Mouse (Mus musculus): ENCODE measurements around the gene Cdv3.

Cdv3 gene

GRCm38 (mm10) chr9:103365290-103366247 lies at the start of gene Cdv3:
Gene Cdv3 (minus strand): TSS chr9:103365840.
- in situ Hi-C loops (cut with MboI; ENCODE audit: low pct_unique_long_range_greater_than_20kb in 1 of 2, low sequenced_read_pairs in 2 of 2, unreplicated experiment in 1 of 2), result no loop called here

- in situ Hi-C loops (cut with MboI; ENCODE audit: low pct_unique_long_range_greater_than_20kb in 1 of 2, low sequenced_read_pairs in 2 of 2, unreplicated experiment in 1 of 2), result no loop called here
Observed at GRCm38 (mm10) chr9:103413457-103413856, 47.8 kb upstream of the Cdv3 start.

DNA sequence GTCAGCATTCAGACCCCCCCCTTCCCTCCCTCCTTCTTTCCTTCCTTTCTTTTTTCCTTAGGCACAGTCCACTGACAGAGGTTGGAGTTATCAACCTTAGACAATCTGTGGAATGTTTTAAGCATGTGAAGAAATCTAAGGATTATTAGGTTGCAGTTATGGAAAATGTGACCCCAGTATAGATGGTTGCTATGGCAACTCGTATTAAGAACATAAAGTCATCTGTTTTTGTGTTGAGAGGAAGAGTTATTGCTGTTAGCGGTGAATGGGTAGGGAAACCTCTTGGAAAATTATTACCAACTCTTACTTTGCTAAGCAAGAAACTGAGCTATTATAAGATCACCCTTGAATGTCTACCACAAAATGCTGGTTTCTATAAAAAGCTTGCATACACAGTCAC lies 43.5 kb upstream of the Cdv3 start:
- in situ Hi-C loops (cut with MboI; ENCODE audit: low pct_unique_long_range_greater_than_20kb in 1 of 2, low sequenced_read_pairs in 2 of 2, unreplicated experiment in 1 of 2), result no loop called here

- in situ Hi-C loops (cut with MboI; ENCODE audit: low pct_unique_long_range_greater_than_20kb in 1 of 2, low sequenced_read_pairs in 2 of 2, unreplicated experiment in 1 of 2), result no loop called here
Observed at GRCm38 (mm10) chr9:103408136-103408777, 42.6 kb upstream of the Cdv3 start.

- in situ Hi-C loops (cut with MboI; ENCODE audit: low pct_unique_long_range_greater_than_20kb in 1 of 2, low sequenced_read_pairs in 2 of 2, unreplicated experiment in 1 of 2), result no loop called here
Observed at GRCm38 (mm10) chr9:103403331-103403973, 37.8 kb upstream of the Cdv3 start.

DNA sequence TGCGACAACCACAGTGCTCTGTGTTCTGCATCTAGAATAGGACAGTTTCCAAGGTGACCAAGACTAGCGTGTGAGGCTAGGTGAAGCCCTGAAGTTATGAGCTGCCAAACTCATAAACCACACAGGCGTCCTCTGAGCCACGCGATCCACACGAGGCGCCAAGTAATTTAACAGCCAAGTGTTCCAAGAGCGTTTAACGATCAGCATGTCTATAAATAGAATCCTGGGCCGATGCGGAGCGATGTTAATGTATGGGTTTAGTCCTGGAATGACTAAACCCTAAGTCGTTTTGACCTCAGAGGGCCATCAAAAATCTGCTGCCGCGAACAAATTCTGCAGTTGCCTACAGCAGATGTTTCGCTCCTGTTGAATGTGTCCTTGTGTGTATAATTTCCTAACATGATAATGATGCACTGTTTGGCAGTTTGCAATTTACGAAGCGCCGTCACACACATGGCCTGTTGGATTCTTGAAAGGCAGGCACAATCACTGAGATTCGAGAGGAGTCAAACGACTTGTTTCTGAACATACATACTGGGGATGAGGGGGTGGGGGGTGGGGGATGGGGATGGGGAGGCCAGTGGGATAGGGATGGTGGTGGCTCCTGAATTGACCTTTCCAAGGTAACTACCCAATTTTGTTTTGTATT lies 33.0 kb upstream of the Cdv3 start:
- in situ Hi-C loops (cut with MboI; ENCODE audit: low pct_unique_long_range_greater_than_20kb in 1 of 2, low sequenced_read_pairs in 2 of 2, unreplicated experiment in 1 of 2), result no loop called here

- in situ Hi-C loops (cut with MboI; ENCODE audit: low pct_unique_long_range_greater_than_20kb in 1 of 2, low sequenced_read_pairs in 2 of 2, unreplicated experiment in 1 of 2), result no loop called here
Observed at GRCm38 (mm10) chr9:103393256-103393655, 27.6 kb upstream of the Cdv3 start.

DNA sequence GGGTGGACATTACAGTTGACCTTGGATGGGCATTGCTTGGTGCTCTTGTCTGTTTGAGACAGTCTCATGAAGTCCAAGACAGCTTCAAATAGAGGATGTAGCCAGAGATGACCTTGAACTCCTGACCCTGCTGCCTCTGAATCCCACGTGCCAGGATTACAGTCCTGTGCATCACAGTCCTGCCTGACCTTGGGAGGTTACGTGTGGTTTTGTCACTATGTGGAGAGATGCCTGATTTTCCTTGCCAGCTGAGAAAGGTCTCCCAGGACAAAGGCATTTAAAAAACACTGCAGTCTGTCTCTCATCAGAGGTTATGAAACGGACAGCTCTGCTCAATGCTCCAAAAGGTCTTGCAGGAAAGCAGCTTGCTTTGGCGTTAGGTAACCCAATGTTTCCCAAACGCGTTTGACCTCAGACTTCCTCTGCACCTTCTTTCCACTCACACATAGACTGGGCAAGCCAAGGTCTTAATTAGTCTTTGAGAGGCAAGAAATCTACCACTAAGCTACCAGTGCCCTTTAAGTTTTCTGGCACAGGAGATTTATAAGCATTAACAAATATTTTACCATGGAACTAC lies 26.2 kb upstream of the Cdv3 start:
- in situ Hi-C loops (cut with MboI; ENCODE audit: low pct_unique_long_range_greater_than_20kb in 1 of 2, low sequenced_read_pairs in 2 of 2, unreplicated experiment in 1 of 2), result no loop called here

GRCm38 (mm10) chr9:103389261-103389660 lies 23.6 kb upstream of the Cdv3 start:
- in situ Hi-C loops (cut with MboI; ENCODE audit: low pct_unique_long_range_greater_than_20kb in 1 of 2, low sequenced_read_pairs in 2 of 2, unreplicated experiment in 1 of 2), result no loop called here

- in situ Hi-C loops (cut with MboI; ENCODE audit: low pct_unique_long_range_greater_than_20kb in 1 of 2, low sequenced_read_pairs in 2 of 2, unreplicated experiment in 1 of 2), result no loop called here
Observed at GRCm38 (mm10) chr9:103387011-103387653, 21.5 kb upstream of the Cdv3 start.

- in situ Hi-C loops (cut with MboI; ENCODE audit: low pct_unique_long_range_greater_than_20kb in 1 of 2, low sequenced_read_pairs in 2 of 2, unreplicated experiment in 1 of 2), result no loop called here
Observed at GRCm38 (mm10) chr9:103386573-103386972, 20.9 kb upstream of the Cdv3 start.

DNA sequence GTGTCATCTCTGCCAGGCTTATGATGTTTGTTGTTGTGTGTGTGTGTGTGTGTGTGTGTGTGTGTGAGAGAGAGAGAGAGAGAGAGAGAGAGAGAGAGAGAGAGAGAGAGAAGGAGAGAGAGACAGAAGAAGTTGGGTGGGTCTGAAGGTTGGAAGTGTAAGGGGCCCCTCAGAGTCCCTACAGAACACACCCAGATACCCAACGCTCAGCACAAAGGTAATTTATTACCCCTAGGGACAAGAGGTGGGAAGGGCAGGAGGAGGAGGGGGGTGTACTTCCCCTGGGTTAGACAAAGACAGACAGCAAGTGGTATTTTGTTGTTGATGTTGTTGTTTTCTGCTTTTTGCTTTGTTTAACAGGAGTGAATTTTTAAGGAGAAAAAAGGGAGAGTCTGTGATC lies 20.0 kb upstream of the Cdv3 start:
- in situ Hi-C loops (cut with MboI; ENCODE audit: low pct_unique_long_range_greater_than_20kb in 1 of 2, low sequenced_read_pairs in 2 of 2, unreplicated experiment in 1 of 2), result no loop called here

DNA sequence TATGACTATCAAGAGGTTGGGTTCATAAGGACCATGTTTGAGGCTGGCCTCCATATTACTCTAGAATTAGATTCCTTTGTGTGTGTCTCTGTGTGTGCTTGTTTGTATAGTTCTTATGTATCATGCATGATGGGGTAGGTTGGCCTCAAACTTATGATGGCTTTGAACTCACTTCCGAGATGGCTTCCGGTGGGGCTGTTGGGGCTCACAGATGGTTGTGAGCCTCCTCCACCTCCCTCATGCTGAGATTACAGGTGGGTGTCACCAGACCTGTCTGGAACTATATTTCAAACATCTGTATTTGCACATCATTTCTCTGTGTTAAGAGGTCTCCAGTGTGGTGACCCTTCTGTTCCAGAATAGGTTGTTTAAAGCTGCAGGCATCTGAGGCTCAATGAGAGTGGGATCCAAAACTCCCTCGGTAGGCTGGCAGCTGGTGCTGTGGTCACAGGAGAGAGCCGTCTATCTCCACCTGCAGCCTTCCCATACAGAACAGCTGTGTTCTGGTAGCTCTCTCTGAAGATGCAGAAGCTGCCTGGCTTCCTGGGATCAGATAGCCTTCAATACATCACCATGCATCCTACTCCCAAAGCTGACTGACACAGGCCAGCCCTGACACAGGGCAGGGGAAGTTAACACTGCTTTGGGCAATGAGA lies 18.6 kb upstream of the Cdv3 start:
- in situ Hi-C loops (cut with MboI; ENCODE audit: low pct_unique_long_range_greater_than_20kb in 1 of 2, low sequenced_read_pairs in 2 of 2, unreplicated experiment in 1 of 2), result no loop called here

DNA sequence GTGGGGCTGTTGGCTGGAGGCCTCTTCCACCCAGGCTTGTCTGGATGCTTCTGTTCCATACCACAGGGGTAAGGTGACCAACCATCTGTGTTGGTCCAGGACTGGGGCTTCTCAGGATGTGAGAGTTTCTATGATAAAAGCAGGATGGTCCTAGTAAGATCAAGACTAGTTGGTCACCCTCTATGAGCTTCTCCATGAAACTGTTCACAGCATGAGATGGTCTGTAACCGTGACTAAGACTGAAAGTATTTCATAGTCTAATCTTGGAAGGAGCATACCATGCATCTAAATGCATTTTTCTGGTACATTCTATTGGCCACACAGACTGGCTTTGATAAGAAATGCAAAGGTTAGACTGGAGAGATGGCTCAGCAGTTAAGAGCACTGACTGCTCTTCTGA lies 17.9 kb upstream of the Cdv3 start:
- in situ Hi-C loops (cut with MboI; ENCODE audit: low pct_unique_long_range_greater_than_20kb in 1 of 2, low sequenced_read_pairs in 2 of 2, unreplicated experiment in 1 of 2), result no loop called here

DNA sequence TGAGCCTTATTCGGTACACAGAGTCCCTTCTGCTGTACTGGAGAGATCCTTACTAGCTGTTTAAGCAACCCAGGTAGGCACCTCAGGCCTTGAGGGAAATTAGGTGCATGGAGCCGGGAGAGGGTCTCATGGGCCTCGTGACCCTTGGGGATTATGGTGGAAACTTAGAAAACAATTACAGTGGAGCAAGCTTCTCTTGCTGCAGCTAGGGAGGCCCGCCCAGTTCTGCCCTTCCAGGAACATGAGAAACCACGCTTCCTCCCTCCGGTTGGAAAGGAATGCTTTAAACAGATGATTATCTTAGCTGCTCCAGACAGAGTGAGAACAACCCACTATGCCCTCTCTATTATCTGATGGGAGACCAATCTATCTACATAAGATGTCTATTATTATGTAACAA lies 17.3 kb upstream of the Cdv3 start:
- in situ Hi-C loops (cut with MboI; ENCODE audit: low pct_unique_long_range_greater_than_20kb in 1 of 2, low sequenced_read_pairs in 2 of 2, unreplicated experiment in 1 of 2), result no loop called here

GRCm38 (mm10) chr9:103380566-103380965 lies 14.9 kb upstream of the Cdv3 start:
- in situ Hi-C loops (cut with MboI; ENCODE audit: low pct_unique_long_range_greater_than_20kb in 1 of 2, low sequenced_read_pairs in 2 of 2, unreplicated experiment in 1 of 2), result no loop called here

DNA sequence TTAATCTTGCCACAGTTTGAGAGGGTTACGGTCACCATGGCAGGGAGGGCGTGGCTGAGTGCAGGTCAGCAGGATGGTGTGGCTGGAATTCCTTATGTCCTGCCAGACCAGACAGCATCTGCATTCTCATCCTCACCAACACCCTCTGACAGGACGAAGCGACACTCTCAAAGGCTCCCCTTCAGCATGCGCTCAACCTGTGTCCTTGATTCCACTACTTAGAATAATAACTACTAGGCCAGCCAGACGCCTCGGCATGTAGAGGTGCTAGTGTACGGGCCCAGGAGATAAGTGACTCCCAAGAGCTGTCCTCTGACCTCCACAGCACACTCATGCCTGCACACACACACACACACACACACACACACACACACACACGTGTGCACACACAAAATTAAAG lies 13.6 kb upstream of the Cdv3 start:
- in situ Hi-C loops (cut with MboI; ENCODE audit: low pct_unique_long_range_greater_than_20kb in 1 of 2, low sequenced_read_pairs in 2 of 2, unreplicated experiment in 1 of 2), result no loop called here

DNA sequence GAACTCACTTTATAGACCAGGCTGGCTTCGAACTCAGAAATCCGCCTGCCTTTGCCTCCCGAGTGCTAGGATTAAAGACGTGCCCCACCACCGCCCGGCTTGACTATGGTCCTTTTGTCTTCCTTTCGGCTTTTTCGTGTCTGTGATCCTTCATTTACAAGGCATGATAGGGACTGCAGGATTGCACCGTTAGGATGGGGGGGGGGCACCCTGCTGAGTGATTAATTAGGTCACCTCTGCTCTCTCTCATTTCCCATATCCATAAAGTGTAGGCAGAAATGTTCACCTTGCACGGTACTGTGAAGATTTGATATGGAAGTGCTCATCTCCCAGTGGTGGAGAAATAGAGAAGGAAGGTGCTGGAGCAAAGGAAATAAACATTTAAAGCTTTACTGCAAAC lies 13.0 kb upstream of the Cdv3 start:
- in situ Hi-C loops (cut with MboI; ENCODE audit: low pct_unique_long_range_greater_than_20kb in 1 of 2, low sequenced_read_pairs in 2 of 2, unreplicated experiment in 1 of 2), result no loop called here
